Mouse (Mus musculus): ENCODE results near the gene Znhit3.

DNA sequence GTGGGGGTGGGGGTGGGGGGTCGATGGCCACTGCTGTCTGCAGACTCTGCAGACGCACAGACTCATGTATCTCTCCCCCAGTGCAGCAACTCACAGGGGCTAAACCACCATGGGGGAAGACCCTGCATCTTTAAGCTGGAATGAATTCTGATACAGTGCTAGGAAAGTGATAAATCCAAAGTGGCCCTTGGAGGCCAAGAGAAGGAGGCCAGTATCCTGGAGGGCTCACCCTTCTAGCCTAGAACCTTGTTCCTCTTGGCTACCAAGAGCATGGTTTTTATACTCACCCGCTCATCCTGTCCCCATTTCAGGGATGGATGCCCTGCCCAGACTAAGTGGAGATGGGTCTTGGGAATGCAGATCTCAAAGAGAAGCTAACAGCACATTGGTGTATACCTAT lies 44.1 kb upstream of the Znhit3 start:
- TF ChIP-seq CTCF (IDR thresholded peaks at IDR 0.05; ENCODE audit: borderline replicate concordance, insufficient read depth, low read depth, low read length) (no peak), POLR2A (IDR thresholded peaks at IDR 0.05; ENCODE audit: borderline replicate concordance, insufficient read depth, low read length) (no peak)

All from cerebellum, adult 2 months (tissue).